Mouse (Mus musculus) stomach, adult 2 months (tissue): Measurements from ENCODE around the gene Ube2a. TPM values are rescaled to one million over a fixed set of nuclear protein-coding genes. Genes with fewer than 3 reads are reported as not detected.

Experiments
- polyA plus RNA-seq: library from polyadenylated mRNA; depleted of rRNA; stranded (reverse); fragments of >200 nt; gene quantifications from 2 replicates; pipeline ENCODE4 v1.2.3, GENCODE M21; 2012; rRNA removed

Gene Ube2a
- 16.8 and 31.7 TPM in 2 replicates for polyA plus RNA-seq

DNA sequence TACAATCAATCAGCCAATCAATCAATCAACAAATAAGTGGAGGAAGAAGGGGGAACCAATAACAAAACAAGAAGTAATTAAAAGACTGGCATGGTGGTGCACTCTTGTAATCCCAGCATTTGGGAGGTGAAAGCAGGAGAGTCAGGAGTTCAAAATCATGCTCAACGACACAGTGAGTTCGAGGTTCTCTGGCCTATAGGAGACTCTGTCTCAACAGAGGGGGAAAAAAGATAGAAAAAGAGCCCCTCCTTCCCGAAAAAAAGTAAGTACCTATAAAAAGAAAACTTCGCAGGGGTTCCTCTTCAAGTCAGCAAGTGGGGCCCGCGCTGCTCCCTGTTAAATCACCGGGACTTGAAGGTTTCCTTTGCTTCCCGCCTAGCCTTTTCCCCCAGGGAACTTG lies at the start of gene Ube2a, which contains the start of gene C330007P06Rik:
TSS of gene Ube2a (plus strand) at position 136 of the 400 bp plus-strand sequence.
TSS of gene C330007P06Rik (minus strand) at position 347 of the 400 bp plus-strand sequence.

DNA sequence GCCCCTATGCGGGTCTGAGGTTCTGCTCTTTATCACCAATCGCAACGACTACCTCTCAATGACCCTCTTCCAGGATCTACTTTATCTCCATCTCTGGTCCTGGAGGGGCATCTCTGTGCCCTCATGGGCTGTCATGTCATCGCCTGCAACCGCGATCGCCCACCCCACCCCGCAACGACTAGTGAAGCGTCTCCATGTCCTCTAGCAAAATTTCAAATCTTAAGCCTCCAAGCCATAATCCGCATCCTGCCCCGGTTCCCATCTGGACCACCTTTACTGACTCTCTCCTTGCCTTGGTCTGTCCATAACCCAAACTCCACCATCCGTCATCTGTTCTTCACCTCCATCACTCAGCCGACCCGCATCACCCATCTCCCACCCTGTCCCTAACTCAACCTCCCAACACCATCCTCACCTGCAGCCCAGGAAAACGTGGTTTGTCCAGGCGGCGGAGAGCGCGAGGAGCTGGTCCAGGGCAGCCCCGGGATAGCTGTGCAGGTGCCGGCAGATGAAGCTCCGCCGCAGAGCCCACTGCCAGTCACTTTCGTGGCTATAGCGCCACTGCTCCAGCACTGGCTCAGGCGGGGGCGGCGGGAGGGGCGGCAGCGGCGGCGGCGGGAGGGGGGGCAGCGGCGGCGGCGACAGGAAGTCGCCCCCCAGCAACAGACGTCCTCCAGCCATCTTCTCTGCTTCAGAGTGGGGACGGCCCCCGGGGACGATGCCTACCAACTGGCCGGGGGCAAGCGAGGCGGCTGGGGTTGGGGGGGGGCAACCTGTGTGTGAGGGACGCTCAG lies 28.8 kb downstream of the Ube2a start, which contains the start of gene Nkrf:
TSS of gene Nkrf (minus strand) at position 579 of the 794 bp plus-strand sequence.

Other genes starting within 250 kb of the Ube2a start
- 0.03 and 0.09 TPM in 2 replicates for gene Akap17b, start 228.5 kb upstream of the Ube2a start, polyA plus RNA-seq
- gene Slc25a43, start 130.2 kb upstream of the Ube2a start, polyA plus RNA-seq, result 0.95 and 1.4 TPM in 2 replicates
- gene Slc25a5, start 78.2 kb upstream of the Ube2a start, polyA plus RNA-seq, result 480 and 549 TPM in 2 replicates
- gene C330007P06Rik, start 211 bp downstream of the Ube2a start, polyA plus RNA-seq, result 2.3 and 2.5 TPM in 2 replicates
- 0.02 TPM in 2 replicates for gene Nkrf, start 29.0 kb downstream of the Ube2a start, polyA plus RNA-seq
- 2.6 and 3.4 TPM in 2 replicates for gene Sept6, start 117.9 kb downstream of the Ube2a start, polyA plus RNA-seq
- 0.19 and 0.40 TPM in 2 replicates for gene Sowahd, start 174.9 kb downstream of the Ube2a start, polyA plus RNA-seq
- gene Rpl39, start 211.5 kb downstream of the Ube2a start, polyA plus RNA-seq, result 2.9 and 5.2 TPM in 2 replicates
- gene Upf3b, start 236.4 kb downstream of the Ube2a start, polyA plus RNA-seq, result 0.08 and 0.23 TPM in 2 replicates